Mouse (Mus musculus) embryonic stem cell, embryonic (primary cell): ENCODE results near the gene Myh6.
"Not testable (repeated sequence)": the region's sequence is repeated elsewhere in the genome, so short reads cannot be mapped to it uniquely, and the experiment has no call there.

ENCODE experiments used
- CTCF ChIA-PET, 4 experiments: fragments of 300-600 bp in 2 of 4; fragments of 350-600 bp in 2 of 4; sonication (Branson Sonifier 250); formaldehyde crosslinking; loops; one replicate each; lab custom pipeline; 2022; ENCODE audit warnings: inconsistent platforms in 2 of 4; lab: Charles Lee
- POLR2A ChIA-PET, 4 experiments: fragments of 300-600 bp in 2 of 4; fragments of 350-600 bp in 2 of 4; sonication (Branson Sonifier 250); formaldehyde crosslinking; loops; one replicate each; lab custom pipeline; 2022; ENCODE audit warnings: antibody characterized with exemption in 4 of 4, inconsistent platforms in 1 of 4; lab: Charles Lee

The Myh6 gene

DNA sequence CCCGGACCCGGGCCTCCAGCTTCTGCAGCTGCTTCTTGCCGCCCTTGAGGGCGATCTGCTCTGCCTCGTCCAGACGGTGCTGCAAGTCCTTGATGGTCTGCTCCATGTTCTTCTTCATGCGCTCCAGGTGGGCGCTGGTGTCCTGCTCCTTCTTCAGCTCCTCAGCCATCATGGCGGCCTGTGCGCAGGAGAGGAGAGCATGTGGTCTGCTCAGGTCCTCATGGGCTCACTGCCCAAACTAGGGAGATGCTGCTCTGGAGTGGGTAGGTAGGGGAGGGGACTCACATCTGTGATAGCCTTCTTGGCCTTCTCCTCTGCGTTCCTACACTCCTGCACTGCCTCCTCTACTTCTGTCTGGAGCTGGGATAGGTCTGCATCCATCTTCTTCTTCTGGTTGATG, 6.1 kb upstream of the Myh6 start:
- CTCF ChIA-PET, result interaction anchor here in 1 of 4 experiments (0.7 to 1.9 kb wide), 3 partner anchors 29 to 42 kb away, joined by 3 to 16 read pairs (median 3); partner anchors contain the start of gene Ngdn
- POLR2A ChIA-PET, result interaction anchor here in 3 of 4 experiments (1.0 to 2.1 kb wide), 5 partner anchors 8 to 46 kb away, joined by 3 to 19 read pairs (median 8); partner anchors contain the start of gene Efs (in 1 of the 3)

DNA sequence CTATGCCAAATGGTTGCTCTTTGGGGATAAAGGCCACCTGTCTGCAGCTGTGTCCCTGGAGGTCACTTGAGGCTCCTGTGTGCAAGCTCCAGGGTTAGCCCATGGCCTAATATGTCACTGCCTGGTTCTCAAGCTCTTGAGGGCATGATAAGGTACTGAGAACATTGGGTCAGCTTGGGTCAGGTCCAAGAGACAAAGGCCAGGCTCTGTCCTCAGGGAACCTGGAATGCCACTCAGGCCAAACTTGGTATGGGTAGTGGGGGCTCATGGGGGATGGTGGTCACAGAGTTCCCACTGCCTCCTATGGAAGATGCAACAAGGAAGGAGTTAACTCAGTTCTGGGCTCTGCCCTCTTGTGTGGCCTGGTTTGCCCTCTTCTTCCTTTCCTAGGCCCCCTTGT, 1.6 kb upstream of the Myh6 start:
- ChIA-PET CTCF (no interaction called here), POLR2A (interaction anchor here in 1 of 4 experiments (1.0 kb wide), 1 partner anchor 15 kb away, joined by 3 read pairs; no protein-coding TSS in a partner anchor)

DNA sequence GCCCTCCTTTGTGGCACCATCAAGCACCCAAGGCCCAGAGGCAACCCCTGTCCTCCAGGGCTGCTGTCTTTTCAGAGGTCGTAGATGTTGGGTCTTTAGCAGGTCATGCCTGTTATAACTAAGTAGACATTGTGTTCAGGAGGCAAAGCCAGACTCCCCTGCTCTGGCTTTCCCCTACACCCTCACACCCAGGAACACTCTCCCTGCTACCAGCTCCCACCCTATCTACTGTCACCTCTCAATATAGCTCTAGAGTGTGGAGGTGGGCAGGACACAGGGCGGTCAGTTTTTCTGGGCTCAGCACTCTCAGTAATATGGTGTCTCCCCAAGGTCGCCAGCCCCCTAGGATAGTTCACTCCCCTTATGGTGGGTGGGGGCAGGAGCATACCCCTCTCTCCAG, 1.1 kb upstream of the Myh6 start:
- ChIA-PET POLR2A (no interaction called here), CTCF (no interaction called here)

DNA sequence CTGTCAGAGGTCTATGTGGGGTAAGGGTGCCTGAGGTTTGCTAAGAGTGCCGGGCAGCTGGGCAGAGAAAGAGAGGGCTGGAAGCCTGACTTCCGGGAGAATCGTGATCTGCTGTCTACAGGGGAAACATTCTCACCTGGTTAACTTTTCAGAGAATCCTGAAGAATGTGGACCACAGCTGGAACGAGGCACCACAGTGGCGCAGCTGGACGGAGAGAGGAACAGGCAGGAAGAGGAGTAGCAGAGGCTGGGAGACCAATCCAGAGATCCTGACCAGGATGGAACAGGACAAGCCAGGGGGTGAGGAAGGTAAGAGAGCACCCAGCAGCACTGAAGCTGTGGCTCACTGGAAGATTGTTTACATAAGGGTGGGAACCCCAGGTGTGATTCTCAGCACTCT, 1.1 kb downstream of the Myh6 start:
- CTCF ChIA-PET, result interaction anchor here in 1 of 4 experiments (0.8 kb wide), 1 partner anchor 45 kb away, joined by 3 read pairs; no protein-coding TSS in a partner anchor
- POLR2A ChIA-PET, result interaction anchor here in 1 of 4 experiments (0.7 kb wide), 2 partner anchors 17 to 66 kb away, joined by 5 to 6 read pairs; no protein-coding TSS in a partner anchor

DNA sequence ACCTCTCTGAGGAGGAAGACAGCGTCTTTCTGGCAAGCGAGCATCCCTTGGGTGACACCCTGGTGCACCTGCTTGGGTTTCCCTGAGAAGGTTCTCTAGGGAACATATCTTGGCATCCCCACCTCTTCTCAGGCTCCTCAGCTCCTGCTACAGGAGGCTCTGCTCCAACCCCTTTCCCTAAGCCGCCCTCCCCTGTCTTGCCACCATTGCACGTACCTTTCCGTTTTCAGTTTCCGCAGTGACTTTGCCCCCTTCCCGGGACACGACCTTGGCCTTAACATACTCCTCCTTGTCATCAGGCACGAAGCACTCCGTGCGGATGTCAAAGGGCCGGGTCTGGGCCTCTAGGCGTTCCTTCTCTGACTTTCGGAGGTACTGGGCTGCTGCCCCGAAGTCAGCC, 1.7 kb downstream of the Myh6 start:
- CTCF ChIA-PET, result no interaction called here
- POLR2A ChIA-PET, result no interaction called here

DNA sequence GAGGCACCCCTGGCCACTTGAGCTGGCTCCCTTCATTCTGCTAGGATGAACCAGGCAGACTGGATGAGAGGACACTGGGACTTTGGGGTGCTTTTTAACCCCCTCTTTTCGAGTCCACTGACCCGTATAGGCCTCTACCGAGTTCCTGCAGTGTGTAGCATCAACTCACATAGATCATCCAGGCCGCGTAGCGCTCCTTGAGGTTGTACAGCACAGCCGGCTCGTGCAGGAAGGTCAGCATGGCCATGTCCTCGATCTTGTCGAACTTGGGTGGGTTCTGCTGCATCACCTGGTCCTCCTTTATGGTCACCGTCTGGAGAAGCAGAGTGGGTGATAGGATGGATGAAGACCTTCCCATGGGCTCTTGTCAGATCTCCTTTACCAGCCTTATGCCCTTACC, 3.0 kb downstream of the Myh6 start:
- POLR2A ChIA-PET, result interaction anchor here in 2 of 4 experiments (0.5 to 1.0 kb wide), 4 partner anchors 10 to 369 kb away, joined by 3 to 5 read pairs (median 4); no protein-coding TSS in a partner anchor
- CTCF ChIA-PET, result interaction anchor here in 1 of 4 experiments (0.8 kb wide), 1 partner anchor 24 kb away, joined by 3 read pairs; no protein-coding TSS in a partner anchor

DNA sequence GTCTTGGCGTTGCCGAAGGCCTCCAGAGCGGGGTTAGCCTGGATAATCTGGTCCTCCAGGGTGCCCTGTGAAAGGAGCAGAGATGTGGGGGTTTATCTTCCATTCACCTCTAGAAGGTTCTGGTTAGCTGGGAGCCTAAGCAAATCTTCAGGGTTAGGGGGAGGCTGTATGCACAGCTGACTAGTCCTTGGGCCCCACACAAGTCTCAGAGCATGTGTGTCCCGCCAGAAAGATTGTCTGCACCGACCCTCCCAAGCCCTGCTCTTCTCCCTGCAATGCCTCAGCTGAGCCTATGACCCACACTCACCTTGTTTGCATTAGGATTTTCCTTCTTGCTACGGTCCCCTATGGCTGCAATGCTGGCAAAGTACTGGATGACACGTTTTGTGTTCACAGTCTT, 4.0 kb downstream of the Myh6 start:
- POLR2A ChIA-PET, result no interaction called here
- CTCF ChIA-PET, result interaction anchor here in 1 of 4 experiments (1.0 kb wide), 1 partner anchor 175 kb away, joined by 6 read pairs; no protein-coding TSS in a partner anchor

DNA sequence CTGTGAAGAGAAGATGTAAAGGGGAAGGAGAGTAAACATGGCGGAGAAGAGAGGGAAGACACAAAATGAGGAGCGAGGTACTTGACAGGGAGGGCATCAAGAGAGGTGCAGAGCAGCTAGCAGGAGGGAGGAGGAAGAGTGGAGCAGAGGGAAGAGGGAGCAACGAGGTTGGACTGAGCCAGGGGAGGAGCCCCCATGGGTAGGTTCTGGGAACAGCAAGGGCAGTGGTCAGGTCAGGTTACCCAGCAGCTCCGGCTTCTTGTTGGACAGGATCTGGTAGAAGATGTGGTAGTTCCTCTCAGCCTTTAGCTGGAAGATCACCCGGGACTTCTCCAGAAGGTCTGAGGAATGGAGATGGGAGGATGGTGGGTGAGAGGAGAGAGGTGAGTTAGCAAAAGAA, 5.2 kb downstream of the Myh6 start:
- ChIA-PET POLR2A (no interaction called here), CTCF (interaction anchor here in 1 of 4 experiments (1.0 kb wide), 1 partner anchor 174 kb away, joined by 6 read pairs; no protein-coding TSS in a partner anchor)

DNA sequence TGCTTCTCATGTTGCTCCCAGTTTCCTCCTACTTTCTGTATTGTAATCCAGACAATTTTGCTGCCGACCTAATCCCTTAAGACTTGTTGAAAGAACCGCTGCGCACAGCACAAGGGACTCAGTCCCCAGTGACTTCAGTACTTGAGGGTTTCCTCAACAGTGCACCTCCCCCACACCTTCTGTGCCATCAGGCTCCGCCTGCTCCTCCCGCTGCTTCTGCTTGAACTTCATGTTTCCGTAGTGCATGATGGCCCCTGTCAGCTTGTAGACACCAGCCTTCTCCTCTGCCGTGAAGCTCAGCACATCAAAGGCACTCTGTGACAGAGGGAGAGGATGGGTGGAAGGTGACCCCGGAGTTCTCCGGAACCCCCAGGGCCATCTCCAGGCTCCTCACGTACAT, 6.0 kb downstream of the Myh6 start:
- ChIA-PET CTCF (interaction anchor here in 2 of 4 experiments (0.6 kb wide), 2 partner anchors 160 to 771 kb away, joined by 3 read pairs; no protein-coding TSS in a partner anchor), POLR2A (interaction anchor here in 2 of 4 experiments (0.7 kb wide), 2 partner anchors 15 to 54 kb away, joined by 4 to 9 read pairs; partner anchors contain the start of gene Ngdn (in 1 of the 2))

DNA sequence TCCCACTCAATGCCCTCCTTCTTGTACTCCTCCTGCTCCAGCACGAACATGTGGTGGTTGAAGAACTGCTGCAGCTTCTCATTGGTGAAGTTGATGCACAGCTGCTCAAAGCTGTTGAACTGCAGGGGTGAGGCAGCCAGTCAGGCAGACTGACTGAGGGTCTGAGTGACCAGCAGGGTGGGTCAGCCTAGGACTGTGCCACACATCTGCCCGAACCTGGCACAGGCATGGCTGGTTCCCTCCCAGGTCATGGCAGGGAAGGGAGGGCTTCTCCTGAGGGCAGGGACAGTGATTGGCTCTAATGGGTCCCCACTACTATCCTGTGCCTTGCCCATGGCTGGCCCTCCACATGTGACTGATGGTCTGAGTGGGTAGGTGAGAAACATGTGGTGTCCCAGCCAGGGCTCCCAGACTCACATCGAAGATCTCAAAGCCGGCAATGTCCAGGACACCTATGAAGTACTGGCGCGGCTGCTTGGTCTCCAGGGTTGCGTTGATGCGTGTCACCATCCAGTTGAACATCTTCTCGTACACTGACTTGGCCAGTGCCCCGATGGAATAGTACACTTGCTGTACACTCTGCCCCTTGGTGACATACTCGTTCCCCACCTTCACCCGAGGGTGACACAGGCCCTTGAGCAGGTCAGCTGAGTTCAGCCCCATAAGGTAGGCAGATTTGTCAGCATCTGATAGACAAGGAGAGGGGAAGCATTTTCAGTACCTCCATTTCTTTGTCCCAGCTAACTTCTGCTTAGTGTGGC, 6.7 kb downstream of the Myh6 start:
- CTCF ChIA-PET, result interaction anchor here in 1 of 4 experiments (1.7 kb wide), 1 partner anchor 20 kb away, joined by 3 read pairs; no protein-coding TSS in a partner anchor
- POLR2A ChIA-PET, result not testable (repeated sequence)

DNA sequence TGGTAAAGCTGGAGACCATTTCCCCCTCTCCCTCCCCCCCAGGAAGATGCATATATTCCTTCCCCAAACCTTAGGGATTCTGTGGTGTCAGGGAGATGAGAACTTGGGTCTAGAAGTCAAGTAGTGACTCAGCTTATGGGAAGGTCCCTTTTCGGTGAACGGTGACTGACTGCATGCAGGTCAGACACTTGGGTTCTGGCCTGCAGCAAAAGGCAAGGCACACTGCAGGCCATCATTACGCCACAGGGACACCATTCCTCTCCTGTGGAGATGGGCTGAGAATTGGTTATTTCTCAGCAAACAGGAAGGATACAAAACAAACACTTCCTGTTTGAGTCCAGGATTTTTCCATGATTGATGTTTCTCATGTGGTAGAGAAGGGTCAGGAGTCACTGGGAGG, 7.5 kb downstream of the Myh6 start:
- CTCF ChIA-PET, result interaction anchor here in 1 of 4 experiments (1.7 kb wide), 1 partner anchor 19 kb away, joined by 3 read pairs; no protein-coding TSS in a partner anchor
- POLR2A ChIA-PET, result no interaction called here

DNA sequence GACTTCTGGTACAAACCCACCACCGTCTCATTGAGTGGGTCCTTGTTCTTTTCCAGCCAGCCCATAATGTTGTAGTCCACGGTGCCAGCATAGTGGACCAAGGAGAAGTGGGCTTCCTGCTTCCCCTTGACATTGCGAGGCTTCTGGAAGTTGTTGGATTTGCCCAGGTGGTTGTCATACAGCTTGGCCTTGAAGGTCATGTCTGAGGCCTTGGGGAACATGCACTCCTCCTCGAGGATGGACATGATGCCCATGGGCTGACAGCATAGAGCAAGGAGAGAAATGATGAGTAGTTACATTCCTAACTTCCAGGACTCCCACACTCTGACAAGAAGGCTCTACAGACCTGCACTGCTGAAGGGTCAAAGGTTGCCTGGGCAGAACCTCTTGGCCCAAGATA, 8.2 kb downstream of the Myh6 start:
- CTCF ChIA-PET, result interaction anchor here in 1 of 4 experiments (1.7 kb wide), 1 partner anchor 19 kb away, joined by 3 read pairs; no protein-coding TSS in a partner anchor
- POLR2A ChIA-PET, result no interaction called here

DNA sequence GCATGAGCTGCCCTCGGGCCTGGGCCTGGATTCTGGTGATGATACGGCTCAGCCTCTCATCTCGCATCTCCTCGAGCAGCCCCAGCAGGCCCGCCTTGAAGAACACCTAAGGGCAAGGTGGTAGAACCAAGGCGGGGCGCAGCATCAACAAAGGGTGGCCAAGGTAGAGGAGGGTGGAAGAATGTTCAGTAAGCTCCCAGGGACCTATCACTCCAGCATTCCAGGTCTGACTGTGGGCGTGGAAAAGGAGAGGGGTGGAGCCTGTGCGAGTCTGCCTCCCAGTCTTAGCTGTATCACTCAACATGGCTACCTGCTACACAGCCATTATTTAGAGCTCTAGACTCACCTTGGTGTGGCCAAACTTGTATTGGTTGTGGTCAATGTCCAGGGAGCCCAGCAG, 10.2 kb downstream of the Myh6 start:
- CTCF ChIA-PET, result interaction anchor here in 3 of 4 experiments (1.0 to 1.9 kb wide), 7 partner anchors 17 to 192 kb away, joined by 3 to 7 read pairs (median 4); partner anchors contain the start of gene Ngdn (in 1 of the 3)
- POLR2A ChIA-PET, result interaction anchor here in 3 of 4 experiments (0.6 to 1.4 kb wide), 9 partner anchors 26 to 535 kb away, joined by 3 to 5 read pairs (median 3); partner anchors contain the start of genes Ngdn (in 2 of the 3) and Efs (in 1 of the 3)

DNA sequence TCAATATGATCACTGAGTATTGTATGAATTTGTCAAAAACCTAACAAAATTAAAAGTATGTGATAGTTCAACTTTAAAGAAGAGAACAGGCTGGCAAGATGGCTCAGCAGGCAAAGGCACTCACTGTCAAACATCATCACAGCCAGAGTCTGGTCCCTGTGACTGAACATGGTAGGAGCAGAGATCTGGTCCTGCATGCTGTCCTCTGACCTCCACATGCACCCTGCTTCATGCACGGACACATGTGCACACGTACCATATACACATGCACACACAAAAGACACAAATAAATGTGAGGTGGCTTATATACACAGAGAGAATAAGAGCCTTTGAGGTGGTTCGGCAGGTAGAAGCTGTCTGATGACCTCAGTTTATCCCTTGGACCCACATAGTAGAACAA, 11.2 kb downstream of the Myh6 start:
- ChIA-PET POLR2A (interaction anchor here in 1 of 4 experiments (1.4 kb wide), 1 partner anchor 26 kb away, joined by 3 read pairs; no protein-coding TSS in a partner anchor), CTCF (interaction anchor here in 2 of 4 experiments (1.1 to 1.4 kb wide), 3 partner anchors 16 to 193 kb away, joined by 4 to 5 read pairs (median 5); no protein-coding TSS in a partner anchor)

DNA sequence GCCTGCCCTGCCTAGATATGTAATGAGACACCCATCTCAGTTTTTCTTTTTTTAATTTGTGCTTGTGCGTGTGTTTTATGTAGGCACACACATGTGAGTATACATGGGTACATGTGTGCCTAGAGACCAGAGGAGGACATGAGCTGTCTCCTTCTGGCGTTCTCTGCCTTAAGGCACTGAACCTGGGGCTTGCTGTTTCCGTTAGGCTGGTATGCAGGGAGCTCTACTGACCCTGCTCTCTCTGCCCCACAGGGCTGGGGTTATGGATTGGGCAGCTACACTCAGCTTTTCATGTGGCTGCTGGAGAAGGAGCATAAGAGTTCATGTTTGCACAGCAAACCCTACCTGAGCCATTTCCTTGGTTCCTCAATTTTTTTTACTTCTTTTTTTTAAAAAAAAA, 12.3 kb downstream of the Myh6 start:
- POLR2A ChIA-PET, result interaction anchor here in 3 of 4 experiments (0.6 to 1.7 kb wide), 4 partner anchors 27 to 407 kb away, joined by 3 to 5 read pairs (median 4); partner anchors contain the start of gene Slc22a17 (in 1 of the 3)
- CTCF ChIA-PET, result no interaction called here

DNA sequence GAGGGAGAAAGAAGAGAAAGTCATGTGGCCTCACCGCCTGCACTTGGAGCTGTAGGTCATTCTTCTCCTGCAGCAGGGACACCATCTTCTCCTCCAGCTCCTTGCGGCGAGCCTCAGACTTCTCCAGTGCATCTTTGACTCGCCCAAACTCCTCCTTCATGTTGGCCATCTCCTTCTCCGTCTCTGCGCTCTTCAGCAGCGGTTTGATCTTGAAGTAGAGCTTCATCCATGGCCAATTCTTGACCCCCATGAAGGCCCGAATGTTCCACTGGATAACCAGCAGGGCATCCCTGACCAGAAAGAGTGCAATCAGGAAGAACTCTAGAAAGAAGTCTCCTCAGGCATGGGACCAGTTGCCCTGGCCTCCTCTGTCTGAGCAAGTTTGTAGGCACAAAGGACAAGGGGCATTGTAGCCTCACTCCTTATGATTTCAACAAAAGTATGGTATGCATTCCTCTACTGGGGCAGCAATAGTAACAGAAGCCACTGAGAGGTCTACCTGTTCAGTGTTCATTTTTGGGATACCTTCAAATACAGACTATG, 13.0 kb downstream of the Myh6 start:
- CTCF ChIA-PET, result no interaction called here
- POLR2A ChIA-PET, result interaction anchor here (0.6 to 1.7 kb wide), 4 partner anchors 15 to 114 kb away, joined by 3 to 5 read pairs (median 4); partner anchors contain the start of gene Slc22a17 (in 1 of the 4)

DNA sequence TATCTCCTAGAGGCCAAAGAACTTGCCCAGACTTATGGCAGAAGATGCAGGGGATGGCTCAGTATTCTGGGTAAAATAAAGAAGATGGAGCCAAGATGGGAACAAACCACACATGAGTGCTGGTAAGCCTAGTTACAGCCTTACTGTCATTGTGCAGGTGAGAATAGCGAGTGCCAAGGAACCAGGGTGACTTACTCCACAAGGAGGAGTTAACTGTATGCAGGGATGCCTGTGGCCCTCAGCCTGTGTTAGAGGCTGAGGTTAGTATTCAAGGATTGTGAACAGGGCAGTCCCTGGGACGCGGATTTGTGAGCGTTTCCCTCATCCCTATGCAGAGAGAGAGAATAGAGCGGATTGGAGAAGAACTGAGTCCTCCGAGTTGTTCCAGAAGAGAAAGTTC, 15.1 kb downstream of the Myh6 start:
- POLR2A ChIA-PET, result interaction anchor here in 1 of 4 experiments (0.7 kb wide), 1 partner anchor 63 kb away, joined by 4 read pairs; no protein-coding TSS in a partner anchor
- CTCF ChIA-PET, result interaction anchor here in 1 of 4 experiments (3.6 kb wide), 1 partner anchor 12 kb away, joined by 17 read pairs; no protein-coding TSS in a partner anchor

DNA sequence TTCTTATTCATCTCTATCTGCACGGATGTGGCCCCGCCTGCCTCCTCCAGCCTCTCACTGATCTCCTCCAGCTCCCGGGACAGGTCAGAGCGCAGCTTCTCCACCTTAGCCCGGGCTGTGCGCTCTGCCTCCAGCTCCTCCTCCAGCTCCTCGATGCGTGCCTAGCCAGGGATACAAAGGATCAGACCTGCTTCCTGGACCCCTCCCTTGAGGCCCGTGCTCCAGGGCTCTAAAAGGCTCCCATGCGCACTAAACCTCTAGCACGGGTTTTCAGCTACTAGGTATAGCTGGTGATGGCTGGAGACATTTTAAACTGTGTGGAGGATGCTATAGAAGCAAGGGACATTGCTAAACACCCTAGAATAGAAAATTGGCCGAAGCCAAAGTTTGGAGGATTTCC, 16.2 kb downstream of the Myh6 start:
- CTCF ChIA-PET, result interaction anchor here in 1 of 4 experiments (3.6 kb wide), 1 partner anchor 11 kb away, joined by 17 read pairs; no protein-coding TSS in a partner anchor

More for the DNA sequence above, 16.2 kb downstream of the Myh6 start:
- POLR2A ChIA-PET, result interaction anchor here in 2 of 4 experiments (0.7 to 1.8 kb wide), 4 partner anchors 11 to 29 kb away, joined by 3 to 4 read pairs (median 4); no protein-coding TSS in a partner anchor
